Mouse (Mus musculus) cerebellum, postnatal 14 days (tissue): Measurements from ENCODE around the gene Rora.

Source experiments
- DNase-seq, 2 experiments: peaks; one replicate each; pipeline ENCODE4 v3.0.0; 2021; ENCODE audit warnings: mixed read lengths in 2 of 2

Rora gene

DNA sequence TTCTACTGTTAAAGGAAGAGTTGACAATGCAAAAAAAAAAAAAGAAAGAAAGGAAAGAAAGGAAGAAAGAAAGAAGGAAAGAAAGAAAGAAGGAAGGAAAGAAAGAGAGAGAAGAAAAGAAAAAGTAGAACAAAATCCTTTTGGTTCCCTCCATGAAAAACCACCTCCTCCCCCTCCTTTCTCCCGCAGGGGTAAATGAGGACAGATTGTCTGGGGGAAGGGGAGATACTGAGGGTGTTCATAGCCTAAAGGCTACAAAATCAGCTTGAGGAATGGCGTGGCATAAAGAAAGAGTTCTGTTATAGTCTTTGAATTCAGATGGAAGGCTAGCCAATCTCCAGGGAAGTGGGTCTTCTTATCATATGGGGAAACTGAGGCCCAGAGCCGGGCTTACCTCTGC is 107.3 kb downstream of the Rora start:
- DNase-seq: peak; percentile 38 to 40

DNA sequence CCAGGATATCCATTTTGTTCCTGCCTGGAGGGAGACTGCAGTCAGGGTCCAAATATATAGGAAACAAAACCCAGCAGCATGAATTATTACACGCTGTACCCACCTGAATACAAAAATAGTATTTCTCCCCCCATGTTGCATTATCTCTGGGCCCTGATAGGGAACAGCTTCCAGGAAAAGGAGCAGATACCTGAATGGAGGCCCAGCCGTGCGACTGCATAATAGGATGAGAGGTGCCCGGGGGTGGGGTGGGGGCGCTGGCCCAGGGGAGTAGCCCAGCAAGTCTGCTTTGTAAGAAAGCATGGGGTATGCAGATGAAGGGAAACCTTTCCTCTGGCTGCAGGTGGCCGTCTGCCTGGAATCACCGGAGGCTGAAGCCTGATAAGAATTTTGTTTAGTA is 108.1 kb downstream of the Rora start:
- DNase-seq: no peak

DNA sequence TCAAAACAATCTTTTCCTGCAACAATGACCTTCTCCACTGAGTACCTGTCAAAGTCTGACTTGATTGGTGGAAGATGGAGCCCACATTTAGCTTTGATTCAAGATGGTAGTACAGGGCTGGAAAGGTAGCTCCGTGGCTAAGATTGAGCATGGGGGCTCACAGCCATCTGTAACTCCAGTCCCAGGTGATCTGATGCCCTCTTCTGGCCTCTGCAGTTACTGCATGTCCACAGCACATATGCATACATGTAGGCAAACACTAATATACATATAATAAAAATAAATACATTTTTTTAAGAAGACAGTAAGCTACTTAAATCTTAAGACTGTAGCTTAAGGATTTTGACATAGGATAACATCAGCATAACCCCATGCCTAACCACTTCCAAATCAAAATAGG is 112.0 kb downstream of the Rora start:
- DNase-seq: peak; percentile 66 to 75

DNA sequence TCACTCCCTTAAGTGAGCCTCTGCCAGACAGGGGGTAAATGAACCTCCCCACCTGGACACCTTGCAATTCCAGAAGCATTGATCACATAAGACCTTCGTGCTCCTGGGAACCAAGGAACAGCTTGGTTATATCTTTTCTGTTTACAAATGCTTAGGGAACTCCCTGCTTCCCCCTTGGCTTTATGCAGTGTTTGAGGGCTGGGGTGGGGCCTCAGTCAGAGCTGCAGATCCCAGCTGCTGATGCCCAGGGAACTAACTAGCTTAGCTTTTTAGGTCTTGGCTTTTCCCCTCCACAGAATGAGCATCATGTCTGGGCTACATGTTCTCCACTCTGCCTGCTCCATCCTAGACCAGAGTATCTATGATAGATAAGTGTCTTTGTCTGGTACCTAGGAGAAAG is 116.1 kb downstream of the Rora start:
- no peak for DNase-seq

DNA sequence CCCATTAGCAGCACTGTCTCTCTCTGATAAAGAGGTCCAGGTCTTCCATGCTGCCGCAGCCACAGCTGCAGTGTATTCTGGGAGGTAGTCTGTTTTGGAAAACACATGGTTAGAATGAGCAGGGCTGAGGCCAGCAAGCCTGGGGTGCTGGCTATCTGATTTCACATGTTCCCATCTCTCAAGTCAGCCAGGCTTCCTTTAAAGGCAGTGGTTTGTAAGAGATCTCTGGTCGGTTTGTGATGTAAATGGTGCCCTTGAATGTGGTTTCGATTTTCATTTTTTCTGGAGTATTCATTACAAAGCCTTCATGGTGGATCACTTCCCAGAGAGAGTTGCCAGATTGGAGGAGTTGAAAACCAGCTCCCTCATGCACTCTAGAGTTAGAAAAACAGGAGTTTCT is 117.8 kb downstream of the Rora start:
- DNase-seq: no peak

DNA sequence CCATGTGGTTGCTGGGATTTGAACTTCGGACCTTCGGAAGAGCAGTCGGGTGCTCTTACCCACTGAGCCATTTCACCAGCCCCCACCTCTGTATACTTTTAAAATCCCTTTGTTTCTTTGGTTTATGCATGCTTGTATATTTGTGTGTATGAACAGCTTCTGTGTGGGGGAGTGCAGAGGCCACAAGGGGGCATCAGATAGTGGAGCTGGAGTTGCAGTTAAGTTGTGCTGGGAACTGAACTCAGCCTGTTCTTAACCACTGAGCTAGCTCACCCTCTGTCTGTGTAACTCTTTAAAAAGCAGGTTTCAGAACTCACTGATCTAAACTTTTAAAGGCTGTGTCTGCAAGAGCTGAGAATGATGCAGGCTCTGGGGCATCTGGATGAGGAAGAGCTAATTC is 120.2 kb downstream of the Rora start:
- no peak for DNase-seq

DNA sequence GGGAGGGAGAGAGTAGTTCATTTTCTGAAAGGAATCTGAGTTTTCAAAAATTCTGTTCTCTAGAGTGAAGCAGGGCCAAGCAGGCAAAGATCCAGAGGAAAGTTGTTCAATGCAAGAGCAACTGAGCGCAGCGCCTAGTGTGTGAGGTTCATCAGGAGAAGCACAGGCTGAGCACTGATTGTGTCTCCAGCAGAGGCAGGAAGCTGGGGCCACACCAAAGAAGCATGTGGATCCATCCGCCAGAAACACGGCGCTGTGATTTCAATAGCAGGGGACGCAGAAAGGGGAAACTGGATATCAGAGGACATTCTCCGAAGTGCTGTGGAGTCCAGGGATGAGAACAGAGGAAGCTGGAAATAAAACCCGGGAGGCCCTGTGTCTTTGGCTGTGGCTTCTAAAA is 128.4 kb downstream of the Rora start:
- no peak for DNase-seq

DNA sequence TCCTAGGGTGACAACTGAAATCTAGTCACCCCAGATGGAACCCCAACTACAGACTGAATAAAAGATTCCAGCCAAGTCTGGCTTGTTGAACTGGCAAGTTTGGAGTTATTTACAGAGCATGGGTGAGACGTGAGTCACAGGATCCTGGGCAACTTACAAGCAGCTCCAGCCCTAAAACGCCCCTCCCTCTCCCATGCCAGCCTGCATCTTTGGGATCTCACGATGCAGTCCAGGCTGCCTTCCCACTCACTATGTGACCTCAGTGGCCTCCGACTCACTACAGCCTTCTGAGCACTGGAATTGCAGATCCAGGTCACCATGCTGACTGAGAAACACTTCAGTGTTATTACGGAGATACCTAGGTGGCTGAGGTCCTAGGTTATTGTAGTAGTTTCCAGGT is 129.0 kb downstream of the Rora start:
- DNase-seq: no peak

DNA sequence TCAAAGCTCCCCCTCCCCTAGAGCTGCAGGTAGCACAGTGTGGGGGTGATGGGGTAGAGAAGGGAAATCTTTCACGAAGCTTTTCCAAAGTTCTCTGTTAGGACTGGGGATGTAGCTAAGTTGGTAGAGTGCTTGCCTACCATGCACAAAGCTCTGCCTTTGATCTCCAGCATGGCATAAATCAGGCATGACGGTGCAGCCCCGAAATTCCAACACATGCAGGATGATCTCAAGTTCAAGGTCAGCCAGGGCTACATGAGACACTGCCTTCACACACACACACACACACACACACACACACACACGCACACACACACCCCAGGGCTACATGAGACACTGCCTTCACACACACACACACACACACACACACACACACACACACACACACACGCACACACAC is 129.7 kb downstream of the Rora start:
- no peak for DNase-seq

DNA sequence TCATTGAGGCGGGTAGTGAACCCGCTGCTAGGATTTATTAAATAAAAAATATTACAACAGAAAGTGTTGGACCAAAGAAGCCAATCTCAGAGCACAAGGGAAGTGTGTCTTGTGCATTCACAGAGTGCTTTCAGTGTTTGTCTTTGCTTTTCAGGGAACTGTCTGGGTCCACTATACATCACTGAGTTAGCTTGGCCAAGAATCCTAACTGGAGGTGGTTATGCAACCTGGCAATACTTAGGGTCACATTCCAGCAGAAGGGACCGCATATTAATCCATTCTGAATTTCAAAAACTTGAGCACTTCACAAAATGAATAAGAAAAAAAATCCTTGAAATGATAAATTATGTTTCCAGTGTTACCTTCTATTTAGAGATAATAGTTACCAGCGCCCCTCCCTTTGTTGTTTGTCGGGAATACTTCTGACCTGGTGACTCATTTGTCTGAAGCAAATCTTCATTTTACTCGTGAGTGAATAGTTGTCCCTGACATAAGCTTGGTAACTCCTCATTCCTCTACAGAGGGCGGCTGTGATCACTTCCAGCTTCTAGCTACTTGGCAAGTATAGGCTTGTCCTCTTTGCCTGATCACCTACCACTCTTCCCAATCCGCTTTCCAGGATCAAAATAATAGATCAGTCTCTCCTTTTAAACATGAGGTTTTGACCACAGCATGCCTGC is 133.2 kb downstream of the Rora start:
- DNase-seq: no peak

DNA sequence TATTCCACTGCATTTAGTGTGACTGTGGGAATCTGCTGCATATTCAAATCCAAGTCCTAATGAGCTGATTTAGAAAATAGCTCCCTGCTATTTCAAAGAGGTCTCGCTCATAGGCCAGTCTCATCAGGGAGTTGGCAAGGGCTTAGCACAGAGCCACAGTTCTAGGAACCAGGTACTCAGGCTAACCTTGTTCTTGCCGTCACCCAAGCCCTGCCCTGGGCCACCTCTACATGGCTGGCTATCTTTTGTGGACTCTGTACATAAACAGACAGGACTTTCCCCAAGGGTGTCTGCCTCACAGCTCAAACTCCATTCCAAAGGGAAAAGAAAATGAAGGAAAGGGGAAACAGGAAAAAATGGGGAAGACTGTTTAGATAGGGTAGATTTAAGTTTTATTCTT is 134.1 kb downstream of the Rora start:
- DNase-seq: no peak

DNA sequence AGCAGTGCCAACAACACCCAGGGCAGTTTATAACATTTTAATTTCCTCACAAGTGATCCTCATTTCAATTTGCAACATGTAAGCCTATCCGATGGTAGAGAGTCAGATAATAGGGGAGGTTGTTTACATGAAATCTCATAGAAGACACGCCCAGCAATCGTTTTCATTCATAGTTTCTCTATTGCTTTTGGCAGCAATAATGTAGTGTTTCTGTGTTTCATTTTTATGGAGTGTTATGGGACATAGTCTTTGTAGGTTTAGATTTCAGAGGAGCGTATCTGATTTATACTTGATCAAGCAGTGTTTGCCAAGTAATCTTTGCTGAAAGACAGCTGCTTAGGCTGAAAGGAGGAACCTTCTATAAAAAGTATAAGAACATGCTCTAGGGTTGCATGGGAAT is 137.3 kb downstream of the Rora start:
- DNase-seq: no peak

DNA sequence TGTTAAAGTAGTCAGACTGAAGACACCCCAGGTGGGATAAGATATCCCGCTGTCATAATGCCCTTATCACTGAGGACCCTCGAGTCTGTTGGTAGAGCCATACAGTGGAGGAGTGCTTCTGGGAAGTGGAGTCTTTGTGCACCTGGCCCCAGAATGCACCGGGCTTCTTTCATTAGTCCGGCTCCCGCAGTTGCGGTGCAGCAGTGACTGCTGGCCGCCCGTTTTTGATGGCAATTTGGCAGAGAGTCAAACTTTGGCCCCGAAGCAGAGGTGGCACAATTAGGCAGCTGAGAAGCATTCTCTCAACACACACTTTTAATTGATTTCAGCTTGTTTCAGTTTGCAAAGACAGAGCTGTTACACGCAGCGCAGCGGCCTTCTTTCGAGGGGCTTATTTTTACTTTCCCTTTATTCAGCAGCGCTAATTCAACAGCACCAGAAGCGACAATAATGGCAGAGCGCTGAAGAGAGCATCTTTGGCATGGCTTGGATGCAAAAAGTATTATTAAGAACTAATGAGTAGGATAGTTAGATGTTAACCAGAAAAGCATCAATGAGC is 138.5 kb downstream of the Rora start:
- DNase-seq: peak in 1 of 2 experiments; percentile 24

DNA sequence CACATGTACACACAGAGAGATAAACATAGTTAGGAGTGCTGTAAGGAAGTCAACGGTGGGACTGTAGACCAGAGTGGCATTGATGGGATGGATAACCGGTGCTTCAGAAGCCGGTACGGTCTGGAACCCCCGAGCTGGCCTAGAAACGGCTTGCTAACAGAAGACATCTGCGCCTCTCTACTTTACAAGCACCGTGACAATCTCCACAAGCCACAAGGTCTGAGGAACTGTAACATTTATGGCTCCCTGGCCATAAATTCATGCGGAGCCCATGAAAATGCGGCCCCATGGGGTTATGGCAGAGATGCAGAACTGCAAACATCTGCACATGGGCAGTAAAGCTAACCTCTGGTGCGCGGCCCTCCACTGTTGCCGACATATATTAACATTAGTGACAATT is 141.7 kb downstream of the Rora start:
- DNase-seq: no peak

DNA sequence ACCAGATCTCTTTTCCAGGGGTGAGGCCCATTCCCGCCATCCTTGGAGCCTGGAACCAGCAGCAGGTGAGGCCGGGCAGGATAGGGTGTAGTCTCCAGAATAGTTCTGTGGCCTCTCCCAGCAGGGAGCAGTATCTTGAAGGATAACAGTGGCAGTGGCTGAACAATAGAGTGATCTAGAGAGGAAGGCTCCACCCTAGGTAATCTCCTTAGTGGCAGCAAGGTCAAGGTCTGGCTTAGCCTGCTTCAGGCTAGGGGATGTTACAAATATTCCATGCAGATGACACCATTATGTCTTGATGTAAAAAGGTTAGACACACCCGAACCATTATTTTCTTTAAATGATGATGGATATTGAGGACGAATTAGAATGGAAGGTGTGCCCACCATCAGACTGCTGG is 144.6 kb downstream of the Rora start:
- no peak for DNase-seq

DNA sequence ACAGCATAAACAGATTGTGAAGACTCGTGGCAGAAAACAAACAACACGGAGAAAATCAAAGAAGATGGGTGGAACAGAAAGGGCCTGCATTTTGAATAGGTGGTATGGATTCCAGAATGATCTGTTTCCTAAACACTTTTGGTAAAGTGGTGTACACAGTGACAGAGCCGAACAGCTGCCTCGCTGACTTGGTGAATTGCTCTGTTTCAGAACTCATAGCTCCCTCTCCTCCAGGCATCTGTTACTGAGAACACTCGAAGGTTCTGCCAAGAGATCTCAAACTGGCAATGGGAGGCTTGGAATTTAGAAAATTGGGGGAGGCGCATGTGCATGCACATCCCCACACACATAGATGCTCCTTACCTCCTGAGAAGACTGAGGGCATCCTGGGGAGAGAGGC is 145.5 kb downstream of the Rora start:
- DNase-seq: no peak

DNA sequence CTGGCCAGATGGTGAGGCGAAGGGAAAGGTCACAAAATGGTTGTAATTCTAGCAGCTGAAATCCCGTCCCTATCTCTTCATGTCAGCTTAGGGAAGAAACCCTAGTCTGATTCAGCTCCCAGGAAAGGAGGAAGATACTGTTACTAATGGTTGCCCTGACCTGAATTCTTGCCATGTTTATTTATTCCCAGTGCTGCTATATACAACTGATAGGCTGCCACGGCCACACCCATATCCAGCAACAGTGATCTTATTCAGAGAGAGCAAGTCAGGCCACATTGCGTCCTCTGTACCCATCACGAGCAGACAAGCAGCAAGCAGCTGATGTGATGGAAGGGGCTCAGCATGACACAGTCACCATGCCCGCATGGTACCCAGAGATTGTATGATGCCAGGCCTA is 150.6 kb downstream of the Rora start:
- no peak for DNase-seq

DNA sequence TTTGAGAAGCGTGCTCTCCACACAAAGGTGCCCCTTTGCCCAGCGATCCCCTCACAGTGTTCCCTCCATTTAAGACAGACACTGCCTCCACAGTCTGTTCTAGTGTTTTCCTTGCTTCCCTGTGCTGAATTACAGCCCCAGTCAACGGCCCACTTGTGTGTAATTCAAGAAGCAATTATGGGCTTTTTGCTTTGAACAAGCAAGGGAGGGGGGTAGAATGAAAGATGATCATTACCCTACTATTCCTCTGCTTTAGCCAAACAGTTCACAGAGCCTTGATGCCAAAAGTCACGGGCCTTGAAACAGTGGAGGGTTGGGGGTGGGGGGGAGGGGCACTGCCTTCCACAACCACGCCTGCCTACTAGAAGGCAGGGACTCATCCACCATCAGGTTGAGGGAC is 152.2 kb downstream of the Rora start:
- DNase-seq: no peak

DNA sequence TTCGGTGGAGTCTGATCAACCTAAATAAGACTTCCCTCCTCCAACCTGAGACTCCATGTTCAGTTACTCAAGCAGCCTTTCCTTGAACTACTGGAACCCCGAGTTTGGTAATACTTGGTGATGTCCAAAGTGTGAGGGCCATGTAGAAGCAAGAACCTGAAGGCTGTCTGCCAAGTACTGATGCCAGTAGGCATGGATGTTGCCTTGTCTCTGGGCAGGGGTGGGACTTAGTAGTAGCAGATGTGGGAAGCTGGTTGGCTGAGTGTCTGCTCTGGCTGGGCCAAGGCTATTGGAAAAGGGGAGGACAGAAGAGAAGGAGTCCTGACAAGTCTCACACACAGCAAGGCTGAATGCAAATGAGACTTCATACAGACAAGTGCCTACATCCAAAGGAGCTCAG is 154.1 kb downstream of the Rora start:
- no peak for DNase-seq

DNA sequence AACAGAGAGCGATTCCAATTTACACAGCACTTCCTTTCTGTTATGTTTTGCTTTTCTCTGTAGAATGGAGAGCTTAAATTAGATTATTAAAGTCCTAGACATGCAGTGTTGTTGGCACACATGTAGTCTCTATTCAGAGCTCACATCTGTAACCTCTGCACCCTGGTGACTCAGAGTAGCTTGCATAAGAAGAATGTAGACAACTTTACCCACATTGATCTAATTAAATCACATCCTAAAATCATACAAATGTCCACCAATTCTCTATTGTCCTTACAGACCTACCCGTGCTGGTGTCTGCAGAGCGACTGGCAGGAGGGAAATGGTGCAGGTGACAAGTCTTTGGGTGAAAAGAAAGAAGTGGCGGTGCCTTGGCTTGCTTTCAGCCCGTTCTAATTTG is 155.9 kb downstream of the Rora start:
- DNase-seq: no peak

DNA sequence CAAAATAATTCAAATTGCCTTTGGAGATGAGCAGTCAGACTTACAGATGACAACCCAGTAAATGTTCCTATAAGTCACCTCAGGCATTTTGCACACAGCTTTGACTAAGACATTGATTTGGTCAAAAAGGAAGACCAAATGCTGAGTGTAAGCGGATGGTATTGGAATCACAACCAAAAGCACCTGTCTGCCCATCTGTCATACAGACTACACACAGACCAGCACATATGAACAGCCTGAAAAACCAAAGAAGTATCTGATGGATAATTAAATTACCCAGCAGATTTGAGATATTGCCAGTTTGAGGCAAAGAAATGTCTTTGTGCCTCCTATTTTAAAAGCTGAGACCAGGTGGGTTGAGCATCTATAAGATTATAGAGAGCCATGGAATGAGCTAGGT is 161.1 kb downstream of the Rora start:
- peak in 1 of 2 experiments; percentile 63 for DNase-seq

DNA sequence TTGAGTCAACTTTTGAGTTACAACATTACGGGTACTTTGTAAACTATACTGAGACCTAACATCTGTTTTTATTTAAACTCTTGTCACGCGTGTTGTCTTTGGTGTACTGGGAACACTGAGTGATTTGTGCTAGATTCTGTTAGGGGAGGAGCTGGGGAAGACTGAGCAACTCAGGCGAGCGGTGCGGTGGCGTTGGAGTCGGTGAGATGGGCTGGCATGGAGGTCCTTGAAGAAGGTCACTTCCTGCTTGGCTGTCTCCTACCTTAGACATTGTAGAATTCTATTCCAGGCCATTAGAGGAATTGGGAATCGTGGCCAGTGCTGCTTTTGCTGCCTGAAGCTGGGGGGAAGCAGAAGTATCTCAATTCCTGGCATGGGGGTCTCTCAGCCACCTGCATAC is 162.3 kb downstream of the Rora start:
- DNase-seq: no peak

DNA sequence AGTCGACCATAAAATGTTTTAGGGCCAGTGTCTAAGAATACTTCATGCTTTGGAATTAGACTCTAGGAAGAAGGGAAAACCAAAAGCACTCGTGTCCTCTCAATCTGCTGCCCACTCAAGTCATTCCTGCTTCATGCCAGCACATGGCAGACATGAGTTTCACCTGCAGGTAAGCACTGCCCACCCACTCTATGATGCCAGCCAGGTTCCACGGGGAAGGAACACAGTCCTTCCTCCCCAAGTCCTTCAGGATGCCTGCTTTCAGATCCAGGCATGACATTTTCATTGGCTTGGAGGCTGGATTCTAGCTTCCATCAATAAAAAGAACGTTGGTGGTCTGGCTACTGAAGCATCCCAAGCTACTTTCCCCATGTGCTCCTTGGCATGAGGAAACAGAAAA is 166.4 kb downstream of the Rora start:
- DNase-seq: peak in 1 of 2 experiments; percentile 72

DNA sequence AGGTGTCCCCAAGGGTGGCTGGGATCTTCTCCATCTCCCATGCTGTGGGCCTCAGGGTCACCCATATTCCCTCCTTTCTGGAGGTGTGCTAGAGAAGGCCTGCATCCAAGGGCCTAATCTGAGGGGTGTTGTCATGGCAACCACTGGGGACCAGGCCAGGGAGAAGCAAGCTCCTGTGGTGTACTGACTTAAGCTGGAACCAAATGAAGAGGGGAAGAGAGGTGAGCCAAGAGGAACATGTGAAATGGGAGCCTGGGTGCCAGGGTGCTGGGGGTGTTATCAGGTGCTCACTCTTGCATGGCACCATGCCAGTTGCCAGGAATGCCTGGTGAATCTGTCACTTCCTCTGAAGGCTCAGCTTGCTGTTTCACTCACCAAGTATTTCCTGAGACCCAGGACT is 166.9 kb downstream of the Rora start:
- peak; percentile 96 to 98 for DNase-seq

DNA sequence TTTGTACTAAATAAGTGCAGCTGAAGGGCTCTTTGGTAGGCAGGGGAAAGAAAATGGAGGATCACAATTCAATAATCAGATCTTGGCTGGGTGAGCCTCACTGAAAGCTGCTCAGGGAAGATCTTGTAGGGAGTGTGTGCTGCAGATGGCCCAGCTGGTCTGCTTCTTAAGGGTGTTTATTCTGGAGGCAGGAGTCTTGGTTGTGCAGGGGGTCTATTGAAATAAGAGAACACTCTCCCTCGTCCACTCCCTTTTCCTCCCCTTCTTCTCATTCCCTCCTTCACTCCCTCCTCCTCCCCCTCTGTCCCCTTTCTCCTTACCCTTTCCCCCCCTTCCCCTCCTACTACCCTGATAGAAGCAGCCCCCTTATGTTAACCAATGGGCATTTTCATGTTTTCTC is 167.8 kb downstream of the Rora start:
- no peak for DNase-seq
